In the genomic region with DNA sequence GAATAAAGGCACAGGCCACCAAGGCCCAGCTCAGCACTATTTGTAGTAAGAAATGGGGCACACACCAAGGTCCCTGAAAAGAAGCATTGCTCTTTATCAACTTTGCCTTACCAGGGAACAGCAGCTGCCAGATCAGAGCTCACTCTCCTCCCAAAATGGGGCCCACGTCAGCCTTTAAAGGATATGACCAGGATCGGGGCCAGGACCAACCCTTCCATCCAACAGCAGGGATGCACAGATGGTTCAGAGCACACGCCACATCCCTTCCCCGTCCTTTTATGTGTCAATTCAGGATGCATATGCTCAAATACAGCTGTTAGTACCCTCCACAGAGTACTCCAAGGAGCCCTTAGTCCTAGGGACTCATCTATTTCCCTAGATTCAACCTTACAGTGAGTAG, we compare ENCODE assay signal across 29 mouse cellular contexts. TPM values are rescaled to one million over a fixed set of nuclear protein-coding genes. Genes with fewer than 3 reads are reported as not detected.
A peak's percentile ranks its signal among the peaks of the same experiment; 100 is the strongest.
DNase-seq lines count a peak whose midpoint lies in the region; ATAC-seq and TF ChIP-seq lines count a peak whose summit lies in the region.
"Had no signal": no experiment of that assay in that cellular context is flagged by ENCODE, and none has a peak within 500 bp of the region (broad histone marks: within the 10 kb centered on the region; RNA-seq: fewer than 3 reads in every experiment).

No protein-coding gene starts in this region.

- intact Hi-C loops in left cerebral cortex, adult 2 months (cut with DNase I): no loop called here

- H3K4me1 ChIP-seq in cerebellum, adult 2 months (ENCODE audit: control insufficient read depth, insufficient read depth, low read length): peaks cover 34% of the 10 kb centered on the region
- H3K4me1 ChIP-seq: liver, embryonic 13.5 days had no signal

- DNase-seq in cerebellum, adult 2 months: peak in 1 of 2 experiments; percentile 50
- DNase-seq in cerebellum, postnatal 25 days: no peak
- DNase-seq in frontal cortex, adult 2 months (ENCODE audit: extremely low spot score in 1 of 2, low spot score in 1 of 2): no peak
- DNase-seq in left cerebral cortex, adult 2 months (ENCODE audit: extremely low spot score in 1 of 2, low spot score in 2 of 2): no peak
- DNase-seq in left cerebral cortex, adult 11 months (ENCODE audit: low spot score): no peak
- peak; percentile 86 for DNase-seq in brain, adult 2 months (ENCODE audit: low read depth, low spot score)
- no peak for DNase-seq in lung, postnatal 4 days
- DNase-seq: adrenal gland, adult 8-10 months; cerebellum, postnatal 36 days; gastrocnemius, adult 2 months; gastrocnemius, postnatal 36 days; heart, adult 18-20 months; heart, postnatal 4 days; kidney, adult 2 months; kidney, postnatal 36 days; liver, embryonic 13.5 days; lung, adult 18-20 months; right cerebral cortex, postnatal 14 days had no signal

- H3K4me3 ChIP-seq in cerebellum, adult 2 months (replicated peaks; ENCODE audit: insufficient read depth, low read depth, low read length): no peak overlapping the region
- no peak overlapping the region for H3K4me3 ChIP-seq in left cerebral cortex, adult 2 months
- H3K4me3 ChIP-seq: gastrocnemius, adult 2 months; hindbrain, embryonic 15.5 days; intestine, embryonic 15.5 days; limb, embryonic 10.5 days; limb, embryonic 15.5 days; liver, embryonic 13.5 days; midbrain, embryonic 15.5 days had no signal

- TF ChIP-seq CTCF in cerebellum, adult 2 months (IDR thresholded peaks at IDR 0.05; ENCODE audit: borderline replicate concordance, insufficient read depth, low read depth, low read length): no peak
- TF ChIP-seq CTCF in left cerebral cortex, adult 2 months (IDR thresholded peaks at IDR 0.05): no peak

- 6% methylated on average over 4 of the region's 4 CpGs for WGBS in cerebellum, adult 2 months

- TF ChIP-seq POLR2A in cerebellum, adult 2 months (IDR thresholded peaks at IDR 0.05; ENCODE audit: borderline replicate concordance, insufficient read depth, low read length): no peak

- peak; percentile 33 for ATAC-seq in frontal cortex, adult (ENCODE audit: low TSS enrichment)
- ATAC-seq: intestine, embryonic 15.5 days; lung, postnatal 0 days; midbrain, embryonic 15.5 days had no signal

- H3K27me3 ChIP-seq in cerebellum, adult 2 months (ENCODE audit: control insufficient read depth, insufficient read depth, low read length): no peaks in the 10 kb centered on the region
- H3K27me3 ChIP-seq: hindbrain, embryonic 15.5 days; midbrain, embryonic 15.5 days had no signal

- peak overlapping the region; percentile 54; the same call in 1 of the 2 replicates for H3K27ac ChIP-seq in cerebellum, adult 2 months (ENCODE audit: insufficient read depth, low read length)
- peak overlapping the region; percentile 53 for H3K27ac ChIP-seq in left cerebral cortex, adult 2 months
- H3K27ac ChIP-seq: gastrocnemius, adult 2 months; hindbrain, embryonic 15.5 days; intestine, embryonic 15.5 days; limb, embryonic 10.5 days; limb, embryonic 15.5 days; liver, embryonic 13.5 days; macrophage; midbrain, embryonic 15.5 days had no signal

RNA-seq across cellular contexts. Expression of gene Kcnq2, which starts 4.9 kb away (rescaled TPM):
- polyA plus RNA-seq in cerebellum, adult 2 months (2012; rRNA removed): 115 and 125 TPM in 2 replicates
- polyA plus RNA-seq in frontal cortex, adult 2 months (2012; rRNA removed): 167 and 170 TPM in 2 replicates
- total RNA-seq in left cerebral cortex, adult 2 months (2021): 100 to 1,000 TPM; 275 to 280 TPM
- total RNA-seq: gastrocnemius, adult 2 months; gastrocnemius, postnatal 36 days; megakaryocyte-erythroid progenitor cell, adult 5-6 weeks had no signal
- polyA plus RNA-seq: G1E; heart, postnatal 0 days; lung, postnatal 0 days; macrophage had no signal

RNA-seq across cellular contexts. Expression of gene Eef1a2, which starts 26.6 kb away (rescaled TPM):
- 1,226 and 1,413 TPM in 2 replicates for polyA plus RNA-seq in cerebellum, adult 2 months (2012; rRNA removed)
- polyA plus RNA-seq in frontal cortex, adult 2 months (2012; rRNA removed): 939 and 990 TPM in 2 replicates
- total RNA-seq in left cerebral cortex, adult 2 months (2021): 1,000 to 10,000 TPM; 1,380 to 1,388 TPM
- total RNA-seq: megakaryocyte-erythroid progenitor cell, adult 5-6 weeks had no signal
- polyA plus RNA-seq: G1E; limb, embryonic 10.5 days; limb, embryonic 15.5 days; liver, embryonic 13.5 days had no signal

RNA-seq across cellular contexts. Expression of gene Ppdpf, which starts 56.8 kb away (rescaled TPM):
- polyA plus RNA-seq in cerebellum, adult 2 months (2012; rRNA removed): 110 and 111 TPM in 2 replicates
- 117 and 142 TPM in 2 replicates for polyA plus RNA-seq in frontal cortex, adult 2 months (2012; rRNA removed)
- total RNA-seq in left cerebral cortex, adult 2 months (2021): 10 to 100 TPM; 72.8 to 77.8 TPM
